Mouse (Mus musculus) limb, embryonic 14.5 days (tissue): ENCODE results near the gene Uso1. TPM values are rescaled to one million over a fixed set of nuclear protein-coding genes. Genes with fewer than 3 reads are reported as not detected.

Source experiments
- ATAC-seq: fragments of 200-750 bp; cut with Nextera tagmentation; 2 replicates; pipeline ENCODE4 v1.8.0; 2017; ENCODE audit warnings: low read depth, moderate number of reproducible peaks, moderate TSS enrichment; ENCODE audit not compliant: low FRiP score
- DNase-seq: peaks from one replicate; pipeline ENCODE4 v3.0.0-alpha.2; 2015; ENCODE audit warnings: low spot score
- H3K27ac ChIP-seq: fragments of 300-500 bp; sonication (generic); replicated peaks from 2 replicates; pipeline ENCODE4 v1.5.1; 2014; ENCODE audit warnings: low read depth, mild to moderate bottlenecking, low read length, moderate library complexity, mixed read lengths
- H3K27me3 ChIP-seq: fragments of 300-500 bp; sonication (generic); 2 replicates; pipeline ENCODE4 v1.6.1; 2014; ENCODE audit warnings: low read length, mixed read lengths; ENCODE audit not compliant: control insufficient read depth, insufficient read depth
- H3K36me3 ChIP-seq: fragments of 300-500 bp; sonication (generic); 2 replicates; pipeline ENCODE4 v1.6.1; 2014; ENCODE audit warnings: mild to moderate bottlenecking, low read length, moderate library complexity, mixed read lengths; ENCODE audit not compliant: control insufficient read depth, insufficient read depth
- H3K4me1 ChIP-seq: fragments of 300-500 bp; sonication (generic); 2 replicates; pipeline ENCODE4 v1.6.1; 2014; ENCODE audit warnings: antibody characterized with exemption, low read length, mixed read lengths; ENCODE audit not compliant: control insufficient read depth, insufficient read depth
- H3K4me2 ChIP-seq: fragments of 300-500 bp; sonication (generic); replicated peaks from 2 replicates; pipeline ENCODE4 v1.6.1; 2014; ENCODE audit warnings: low read depth, mild to moderate bottlenecking, low read length, moderate library complexity; ENCODE audit not compliant: severe bottlenecking
- H3K4me3 ChIP-seq: fragments of 300-500 bp; sonication (generic); replicated peaks from 2 replicates; pipeline ENCODE4 v1.5.1; 2014; ENCODE audit warnings: low read length
- H3K9ac ChIP-seq: fragments of 300-500 bp; sonication (generic); 2 replicates; pipeline ENCODE4 v1.6.1; 2014; ENCODE audit warnings: mild to moderate bottlenecking, low read depth, low read length, moderate library complexity; ENCODE audit not compliant: severe bottlenecking
- H3K9me3 ChIP-seq: fragments of 300-500 bp; sonication (generic); 2 replicates; pipeline ENCODE4 v1.6.1; 2016; ENCODE audit warnings: low read length; ENCODE audit not compliant: control insufficient read depth
- POLR2A ChIP-seq: fragments of 200-500 bp; IDR thresholded peaks from 2 replicates; pipeline ENCODE4 v1.8.0; 2012; ENCODE audit warnings: inconsistent platforms, mild to moderate bottlenecking, moderate library complexity, borderline replicate concordance; ENCODE audit not compliant: insufficient read depth, insufficient read length; ENCODE audit errors: extremely low read depth
- WGBS: fragments of 180-500 bp; shearing (Covaris S2); extraction: QIAGEN DNeasy Blood & Tissue Kit; methylation state at CpG from one replicate; pipeline ENCODE4 v1.1.7; 2014; 5-methylcytosine and 5-hydroxymethylcytosine counted together
- polyA plus RNA-seq, 2 experiments: library from polyadenylated mRNA; depleted of rRNA in 1 of 2; stranded (reverse) in 1 of 2; unstranded in 1 of 2; fragments of >200 nt; fragmentation: Nextera tagmentation in 1 of 2; extraction: Ambion mirVana in 1 of 2; gene quantifications; 2 replicates each; pipeline versions ENCODE4 v1.2.1 to v1.2.3; 2012 to 2014

Gene Uso1
- polyA plus RNA-seq (2012; rRNA removed) (42.9 and 54.6 TPM in 2 replicates), polyA plus RNA-seq (2014; fragmentation: Nextera tagmentation; extraction: Ambion mirVana) (42.0 and 43.0 TPM in 2 replicates)

DNA sequence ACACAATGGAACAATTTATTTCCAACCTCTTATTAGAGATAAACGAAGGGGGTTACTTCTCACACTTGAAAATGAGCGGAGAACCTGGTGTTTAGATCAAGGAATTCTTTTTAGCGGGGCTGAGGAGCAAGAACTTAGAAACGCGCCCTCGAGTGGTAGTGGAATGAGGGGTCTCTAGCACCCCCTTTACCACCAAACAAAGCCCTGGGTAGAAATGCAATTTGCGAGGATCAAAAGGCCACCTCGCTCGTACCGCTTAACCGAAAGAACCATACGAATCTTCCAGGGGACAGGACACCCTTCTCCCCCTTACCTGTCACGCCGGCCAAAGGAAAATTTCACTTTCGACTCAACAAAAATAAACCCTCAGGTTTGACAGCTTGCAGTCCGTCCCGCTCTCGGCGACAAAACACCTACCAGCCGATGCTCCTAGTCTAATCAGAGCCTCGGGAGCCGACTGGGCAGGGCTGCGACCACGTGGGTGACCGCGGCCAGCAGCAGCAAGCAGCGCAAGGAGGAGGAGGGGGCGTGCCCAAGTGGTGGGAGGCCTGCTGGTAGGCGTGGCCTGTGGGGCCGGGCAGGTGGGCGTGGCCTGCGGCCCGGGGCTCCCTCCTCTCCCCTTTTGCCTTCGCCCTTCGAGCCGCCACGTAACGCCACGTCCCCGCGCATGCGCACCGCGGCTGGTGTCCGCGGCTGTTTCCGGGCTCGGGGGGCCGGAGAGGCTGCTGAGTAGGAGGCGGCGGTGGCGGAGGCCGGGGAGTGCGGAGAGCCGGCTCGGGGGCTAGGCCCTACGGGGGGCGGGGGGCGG is at the start of gene Uso1:
TSS of gene Uso1 (plus strand) at position 700 of the 808 bp plus-strand sequence.
- peak within 1 kb of the TSS; percentile 94 for H3K9ac ChIP-seq
- 1% methylated on average over 38 of the region's 59 CpGs for WGBS

DNA sequence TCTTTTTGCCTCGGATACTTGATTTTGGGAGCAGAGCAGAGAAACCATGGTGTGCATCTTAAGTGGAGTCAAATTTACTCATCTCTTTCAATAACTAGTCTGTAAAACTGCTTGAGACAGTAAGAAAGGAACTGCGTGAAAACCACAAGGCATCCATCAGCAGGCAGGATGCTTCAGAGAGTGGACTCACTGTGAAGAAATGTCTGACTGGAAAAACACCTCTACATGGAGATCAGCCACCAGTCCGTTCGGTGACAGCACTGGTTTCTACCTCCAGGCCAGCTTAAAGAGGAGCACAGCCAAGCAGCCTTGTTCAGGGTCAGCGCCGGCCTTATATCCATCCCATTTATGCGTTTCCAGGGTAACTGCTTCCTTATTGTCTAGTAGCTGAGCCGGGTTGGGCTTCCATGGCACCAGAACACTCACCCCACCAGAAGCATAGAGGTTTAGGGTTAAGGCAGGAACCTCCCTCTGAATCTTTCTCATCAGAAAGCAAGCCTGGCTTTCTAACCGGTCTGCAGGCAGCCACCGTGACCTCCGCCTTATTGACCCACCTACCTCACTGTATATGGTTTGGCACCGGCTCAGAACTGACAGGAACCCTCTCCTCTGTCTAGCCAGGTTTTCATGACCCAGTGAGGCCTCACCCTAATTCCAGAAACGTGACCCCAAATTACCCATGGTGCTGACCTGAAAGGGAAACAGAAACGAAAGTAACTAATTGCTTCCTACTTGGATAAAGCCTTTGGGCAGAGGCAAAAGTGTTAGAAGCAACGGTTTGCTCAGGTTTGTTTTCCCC is 44.3 kb upstream of the Uso1 start:
- no peak for ATAC-seq
- H3K36me3 ChIP-seq = no peaks in the 10 kb centered on the region
- no peak overlapping the region; the same call in 1 of the 2 replicates for H3K9ac ChIP-seq
- no peaks in the 10 kb centered on the region for H3K27me3 ChIP-seq
- no peak overlapping the region for H3K4me2 ChIP-seq
- H3K4me3 ChIP-seq = no peak overlapping the region
- no peak overlapping the region for H3K27ac ChIP-seq
- H3K4me1 ChIP-seq = peaks cover 2% of the 10 kb centered on the region; the same call in 1 of the 2 replicates
- no peak for TF ChIP-seq POLR2A
- 58% methylated on average over 15 of the region's 15 CpGs for WGBS
- no peaks in the 10 kb centered on the region for H3K9me3 ChIP-seq
- DNase-seq = no peak

More for the DNA sequence above, at the start of gene Uso1:
- DNase-seq (peak; percentile 97), ATAC-seq (peak; percentile 96)
- Histone ChIP-seq H3K36me3 (0 out of 2 replicates have a peak, but pooled peaks cover 4% of the 10 kb centered on the region), H3K27me3 (no peaks in the 10 kb centered on the region), H3K4me1 (peaks cover 15% of the 10 kb centered on the region), H3K4me3 (peak within 1 kb of the TSS; percentile 92), H3K4me2 (peak within 1 kb of the TSS; percentile 65), H3K27ac (peak within 1 kb of the TSS; percentile 86), H3K9me3 (no peaks in the 10 kb centered on the region)
- TF ChIP-seq POLR2A = peak; percentile 51; the same call in 1 of the 2 replicates

DNA sequence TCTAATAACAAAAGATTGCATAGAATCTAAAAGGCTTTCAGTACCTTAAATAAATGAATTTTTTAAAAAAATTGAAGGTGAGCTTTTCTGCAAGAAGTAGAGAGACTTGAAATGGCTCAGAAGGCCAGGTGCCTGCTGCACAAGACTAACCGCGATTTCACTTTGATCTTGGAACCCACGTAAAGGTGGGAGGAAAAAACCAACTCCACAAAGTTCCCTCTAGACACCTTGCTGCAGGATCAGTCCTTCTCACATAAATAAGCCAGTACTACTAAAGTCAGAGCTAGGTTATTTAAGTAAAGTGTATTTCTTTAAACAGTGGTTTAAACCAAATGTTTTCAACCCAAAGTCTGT is 43.7 kb upstream of the Uso1 start:
- Histone ChIP-seq H3K4me2 (no peak overlapping the region), H3K27ac (no peak overlapping the region), H3K9me3 (no peaks in the 10 kb centered on the region), H3K27me3 (no peaks in the 10 kb centered on the region), H3K9ac (no peak overlapping the region), H3K4me3 (no peak overlapping the region), H3K4me1 (peaks cover 6% of the 10 kb centered on the region; the same call in 1 of the 2 replicates), H3K36me3 (no peaks in the 10 kb centered on the region)
- ATAC-seq (no peak), DNase-seq (no peak)
- WGBS = 55% methylated on average over 3 of the region's 3 CpGs
- TF ChIP-seq POLR2A = no peak

DNA sequence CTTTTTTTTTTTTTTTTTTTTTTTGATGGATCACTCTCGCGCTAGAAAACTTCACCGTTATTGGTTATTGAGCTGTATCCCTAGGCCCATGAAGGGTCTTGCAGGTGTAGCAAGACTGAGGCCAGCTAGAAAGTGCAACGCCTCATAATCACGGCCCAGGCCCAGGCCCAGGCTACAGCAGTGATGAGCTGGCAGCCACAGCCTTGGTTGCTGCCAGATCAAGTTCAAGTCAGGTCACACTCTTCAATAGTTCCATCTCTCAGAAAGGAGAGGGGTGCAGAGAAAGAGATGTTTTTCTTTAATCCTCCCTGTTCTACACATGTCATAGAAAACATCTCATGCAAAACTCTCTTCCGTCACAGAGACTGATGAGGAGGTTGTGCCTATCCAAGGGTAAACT is 41.0 kb upstream of the Uso1 start:
- DNase-seq (no peak), ATAC-seq (no peak)
- Histone ChIP-seq H3K4me2 (no peak overlapping the region), H3K9ac (no peak overlapping the region), H3K4me3 (no peak overlapping the region), H3K27ac (no peak overlapping the region), H3K27me3 (no peaks in the 10 kb centered on the region), H3K4me1 (peaks cover 6% of the 10 kb centered on the region; the same call in 1 of the 2 replicates), H3K9me3 (no peaks in the 10 kb centered on the region), H3K36me3 (no peaks in the 10 kb centered on the region)
- no peak for TF ChIP-seq POLR2A
- 92% methylated on average over 6 of the region's 6 CpGs for WGBS

DNA sequence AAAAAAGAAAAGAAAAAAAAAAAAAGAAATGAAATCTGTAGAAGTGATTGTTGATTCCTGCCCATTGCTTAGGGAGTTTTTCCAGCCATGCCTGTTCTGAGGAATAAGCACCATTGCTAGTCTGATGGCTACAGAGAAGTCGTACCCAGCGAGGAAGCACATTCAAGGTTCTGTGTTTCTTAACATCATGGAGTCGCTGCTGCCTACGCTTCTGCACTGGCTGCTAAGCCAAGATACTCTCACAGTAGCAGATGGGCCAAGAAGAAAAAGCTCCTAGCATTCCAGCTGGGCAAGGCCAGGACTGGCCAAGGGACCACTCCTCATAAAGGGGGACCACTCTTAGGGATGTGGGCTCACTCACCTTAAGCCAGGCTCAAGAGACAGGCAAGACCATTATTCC is 40.0 kb upstream of the Uso1 start:
- Histone ChIP-seq H3K36me3 (no peaks in the 10 kb centered on the region), H3K4me2 (no peak overlapping the region), H3K9ac (no peak overlapping the region), H3K27ac (no peak overlapping the region; the same call in 1 of the 2 replicates), H3K4me1 (peaks cover 6% of the 10 kb centered on the region; the same call in 1 of the 2 replicates), H3K9me3 (no peaks in the 10 kb centered on the region), H3K4me3 (no peak overlapping the region), H3K27me3 (no peaks in the 10 kb centered on the region)
- WGBS = 94% methylated on average over 4 of the region's 4 CpGs
- no peak for TF ChIP-seq POLR2A
- ATAC-seq (no peak), DNase-seq (no peak)
